Mouse (Mus musculus): ENCODE data around the gene Lztr1.

The Lztr1 gene

GRCm38 (mm10) chr16:17557947-17558480 is 49.5 kb downstream of the Lztr1 start:
- peak; percentile 85 for DNase-seq (ENCODE audit: low spot score)

GRCm38 (mm10) chr16:17558811-17559210 is 50.3 kb downstream of the Lztr1 start:
- DNase-seq (ENCODE audit: low spot score), result peak; percentile 39

- DNase-seq (ENCODE audit: low spot score), result no peak
Observed at GRCm38 (mm10) chr16:17559396-17560027, 51.0 kb downstream of the Lztr1 start.

GRCm38 (mm10) chr16:17561128-17561750 is 52.8 kb downstream of the Lztr1 start, which contains the start of gene Lrrc74b:
TSS of gene Lrrc74b (minus strand) at chr16:17561247.
- DNase-seq (ENCODE audit: low spot score), result peak; percentile 82

GRCm38 (mm10) chr16:17561751-17562208 is 53.3 kb downstream of the Lztr1 start, which contains the start of gene P2rx6:
TSS of gene P2rx6 (plus strand) at chr16:17561885.
- DNase-seq (ENCODE audit: low spot score), result peak; percentile 65

GRCm38 (mm10) chr16:17563580-17563979 is 55.1 kb downstream of the Lztr1 start:
- no peak for DNase-seq (ENCODE audit: low spot score)

- no peak for DNase-seq (ENCODE audit: low spot score)
Observed at GRCm38 (mm10) chr16:17564221-17564620, 55.7 kb downstream of the Lztr1 start.

GRCm38 (mm10) chr16:17564771-17565170 is 56.3 kb downstream of the Lztr1 start:
- DNase-seq (ENCODE audit: low spot score), result no peak

- DNase-seq (ENCODE audit: low spot score), result peak; percentile 40
Observed at GRCm38 (mm10) chr16:17566186-17566585, 57.7 kb downstream of the Lztr1 start.
